Comparison of ENCODE assay signal across 9 mouse cellular contexts in the genomic region with DNA sequence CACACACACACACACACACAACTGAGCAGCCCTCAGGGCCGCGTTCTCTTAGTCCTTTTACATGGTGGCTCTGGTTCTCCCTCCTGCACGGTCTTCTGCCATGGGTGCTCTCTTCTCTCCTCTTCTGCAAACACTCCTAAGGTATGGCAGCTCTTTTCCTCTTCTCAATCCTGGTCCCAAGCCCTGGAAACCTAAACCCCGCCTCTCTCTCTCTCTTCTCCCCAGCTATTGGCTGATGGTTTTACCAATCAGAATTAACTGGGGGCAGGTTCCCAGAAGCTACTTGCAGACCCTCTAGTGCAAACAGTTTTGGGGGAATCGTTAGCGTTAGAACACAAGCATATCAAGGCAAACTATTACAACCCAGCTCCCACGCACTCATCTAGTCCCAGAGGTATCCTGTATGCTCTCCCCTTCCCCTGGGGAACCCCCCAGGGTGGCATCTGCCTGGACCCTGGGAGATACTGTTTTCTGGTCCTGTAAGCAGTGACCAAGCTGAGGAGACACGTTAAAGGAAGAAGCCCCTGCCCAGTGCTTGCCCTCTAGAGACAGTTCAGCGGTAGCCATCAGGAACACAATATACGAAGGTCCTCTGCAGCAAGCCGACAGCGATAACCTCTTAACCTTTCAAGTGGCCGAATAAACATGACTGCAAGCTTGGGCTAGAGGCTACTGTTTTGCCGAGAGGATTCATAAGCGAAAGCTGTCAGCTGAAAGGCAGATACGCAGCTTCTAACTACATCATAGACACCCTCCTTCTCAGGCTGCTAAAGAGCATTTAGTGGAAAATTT. TPM values are rescaled to one million over a fixed set of nuclear protein-coding genes. Genes with fewer than 3 reads are reported as not detected.
DNase-seq lines count a peak whose midpoint lies in the region; ATAC-seq lines count a peak whose summit lies in the region.
"Had no signal": no experiment of that assay in that cellular context is flagged by ENCODE, and none has a peak within 500 bp of the region (broad histone marks: within the 10 kb centered on the region; RNA-seq: fewer than 3 reads in every experiment).

No protein-coding gene starts in this region.

- DNase-seq in heart, embryonic 10.5 days (ENCODE audit: low spot score) = peak; percentile 71
- DNase-seq in heart, postnatal 25 days (ENCODE audit: low spot score) = no peak
- no peak for DNase-seq in spleen, postnatal 36 days (ENCODE audit: low spot score in 2 of 2)
- DNase-seq in natural killer cell, adult 2 months (ENCODE audit: low spot score in 2 of 2) = no peak
- DNase-seq: gastrocnemius, postnatal 36 days had no signal

- no peak for ATAC-seq in embryonic facial prominence, embryonic 13.5 days (ENCODE audit: insufficient number of reproducible peaks, insufficient read depth, low FRiP score, low TSS enrichment, low read depth)
- 0 out of 2 replicates have a peak, but pooled peaks have one; percentile 29 for ATAC-seq in intestine, embryonic 16.5 days
- ATAC-seq in midbrain, embryonic 15.5 days (replicated peaks) = peak; percentile 88
- ATAC-seq in megakaryocyte-erythroid progenitor cell, adult 5-6 weeks (replicated peaks; ENCODE audit: low FRiP score, low TSS enrichment, poor library complexity, severe bottlenecking) = no peak

- H3K4me2 ChIP-seq in embryonic facial prominence, embryonic 13.5 days = peak overlapping the region; percentile 58
- peak overlapping the region; percentile 42 for H3K4me2 ChIP-seq in intestine, embryonic 16.5 days (ENCODE audit: low read depth, low read length)
- peak overlapping the region; percentile 44 for H3K4me2 ChIP-seq in midbrain, embryonic 15.5 days

- peak overlapping the region; percentile 53; the same call in 1 of the 2 replicates for H3K9ac ChIP-seq in embryonic facial prominence, embryonic 13.5 days
- no peak overlapping the region for H3K9ac ChIP-seq in intestine, embryonic 16.5 days (ENCODE audit: low read depth, low read length)
- no peak overlapping the region; the same call in 1 of the 2 replicates for H3K9ac ChIP-seq in midbrain, embryonic 15.5 days

- H3K4me1 ChIP-seq in heart, embryonic 10.5 days = peaks cover 15% of the 10 kb centered on the region
- peaks cover 5% of the 10 kb centered on the region for H3K4me1 ChIP-seq in embryonic facial prominence, embryonic 13.5 days
- H3K4me1 ChIP-seq in intestine, embryonic 16.5 days (ENCODE audit: control insufficient read depth, insufficient read depth, low read length) = 0 out of 2 replicates have a peak, but pooled peaks cover 14% of the 10 kb centered on the region
- H3K4me1 ChIP-seq in midbrain, embryonic 15.5 days = 0 out of 2 replicates have a peak, but pooled peaks cover 2% of the 10 kb centered on the region

- intact Hi-C loops in heart, postnatal 25 days (cut with DNase I) = no loop called here

- WGBS in heart, embryonic 10.5 days = 13% methylated on average over 16 of the region's 16 CpGs
- 26% methylated on average over 16 of the region's 16 CpGs for WGBS in embryonic facial prominence, embryonic 13.5 days
- 14% methylated on average over 16 of the region's 16 CpGs for WGBS in intestine, embryonic 16.5 days
- 32% methylated on average over 16 of the region's 16 CpGs for WGBS in midbrain, embryonic 15.5 days

- no peaks in the 10 kb centered on the region; the same call in 1 of the 2 replicates for H3K27me3 ChIP-seq in heart, embryonic 10.5 days (ENCODE audit: insufficient read depth, poor library complexity, severe bottlenecking)
- H3K27me3 ChIP-seq in embryonic facial prominence, embryonic 13.5 days = no peaks in the 10 kb centered on the region; the same call in 1 of the 2 replicates
- H3K27me3 ChIP-seq in intestine, embryonic 16.5 days (replicated peaks; ENCODE audit: control insufficient read depth, insufficient read depth, low read length) = no peaks in the 10 kb centered on the region
- no peaks in the 10 kb centered on the region for H3K27me3 ChIP-seq in midbrain, embryonic 15.5 days (replicated peaks)

- H3K9me3 ChIP-seq in heart, embryonic 10.5 days = no peaks in the 10 kb centered on the region
- H3K9me3 ChIP-seq in embryonic facial prominence, embryonic 13.5 days = no peaks in the 10 kb centered on the region
- H3K9me3 ChIP-seq in intestine, embryonic 16.5 days (ENCODE audit: control insufficient read depth, low read length) = no peaks in the 10 kb centered on the region; the same call in 1 of the 2 replicates
- H3K9me3 ChIP-seq in midbrain, embryonic 15.5 days = no peaks in the 10 kb centered on the region

- H3K4me3 ChIP-seq in heart, embryonic 10.5 days = peak overlapping the region; percentile 52
- peak overlapping the region; percentile 25 for H3K4me3 ChIP-seq in embryonic facial prominence, embryonic 13.5 days
- H3K4me3 ChIP-seq in intestine, embryonic 16.5 days (ENCODE audit: low read length) = peak overlapping the region; percentile 20
- peak overlapping the region; percentile 12 for H3K4me3 ChIP-seq in midbrain, embryonic 15.5 days

- no peaks in the 10 kb centered on the region for H3K36me3 ChIP-seq in heart, embryonic 10.5 days
- H3K36me3 ChIP-seq in embryonic facial prominence, embryonic 13.5 days = no peaks in the 10 kb centered on the region
- H3K36me3 ChIP-seq in intestine, embryonic 16.5 days (ENCODE audit: control insufficient read depth, insufficient read depth, low read length) = no peaks in the 10 kb centered on the region
- no peaks in the 10 kb centered on the region for H3K36me3 ChIP-seq in midbrain, embryonic 15.5 days (replicated peaks)

- peak overlapping the region; percentile 42; the same call in 1 of the 2 replicates for H3K27ac ChIP-seq in heart, embryonic 10.5 days
- no peak overlapping the region for H3K27ac ChIP-seq in embryonic facial prominence, embryonic 13.5 days
- H3K27ac ChIP-seq in intestine, embryonic 16.5 days (ENCODE audit: low read length) = no peak overlapping the region
- no peak overlapping the region for H3K27ac ChIP-seq in midbrain, embryonic 15.5 days

RNA-seq across cellular contexts. Expression of gene Icosl, which starts 32.1 kb away (rescaled TPM):
- polyA plus RNA-seq in heart, embryonic 10.5 days (2016; fragmentation: Nextera tagmentation; extraction: Ambion mirVana) = 1.4 and 2.1 TPM in 2 replicates
- total RNA-seq in heart, postnatal 25 days (2021) = 1 to 10 TPM; 4.2 to 7.2 TPM
- polyA plus RNA-seq in embryonic facial prominence, embryonic 13.5 days (2015; fragmentation: Nextera tagmentation; extraction: Ambion mirVana) = 3.0 and 4.4 TPM in 2 replicates
- 5.9 and 6.7 TPM in 2 replicates for polyA plus RNA-seq in intestine, embryonic 16.5 days (2015; fragmentation: Nextera tagmentation; extraction: Ambion mirVana)
- polyA plus RNA-seq in midbrain, embryonic 15.5 days (2015; fragmentation: Nextera tagmentation; extraction: Ambion mirVana) = 0.48 and 0.84 TPM in 2 replicates
- total RNA-seq in megakaryocyte-erythroid progenitor cell, adult 5-6 weeks (2014; fragmentation: Nextera tagmentation) = 0.37 and 4.9 TPM in 2 replicates
- total RNA-seq in megakaryocyte-erythroid progenitor cell, adult 5-6 weeks (2017) = 0.57 and 1.4 TPM in 2 replicates

RNA-seq across cellular contexts. Expression of gene Aire, which starts 57.8 kb away (rescaled TPM):
- 0.18 and 0.45 TPM in 2 replicates for polyA plus RNA-seq in heart, embryonic 10.5 days (2016; fragmentation: Nextera tagmentation; extraction: Ambion mirVana)
- not detected for total RNA-seq in heart, postnatal 25 days (2021)
- 0.39 and 0.59 TPM in 2 replicates for polyA plus RNA-seq in embryonic facial prominence, embryonic 13.5 days (2015; fragmentation: Nextera tagmentation; extraction: Ambion mirVana)
- polyA plus RNA-seq in intestine, embryonic 16.5 days (2015; fragmentation: Nextera tagmentation; extraction: Ambion mirVana) = 0.16 and 0.20 TPM in 2 replicates
- polyA plus RNA-seq in midbrain, embryonic 15.5 days (2015; fragmentation: Nextera tagmentation; extraction: Ambion mirVana) = 0.06 and 0.37 TPM in 2 replicates
- total RNA-seq in megakaryocyte-erythroid progenitor cell, adult 5-6 weeks (2014; fragmentation: Nextera tagmentation) = not detected in 2 replicates
- total RNA-seq in megakaryocyte-erythroid progenitor cell, adult 5-6 weeks (2017) = not detected in 2 replicates
- total RNA-seq: gastrocnemius, postnatal 36 days had no signal

RNA-seq across cellular contexts. Expression of gene Dnmt3l, which starts 59.4 kb away (rescaled TPM):
- polyA plus RNA-seq in heart, embryonic 10.5 days (2016; fragmentation: Nextera tagmentation; extraction: Ambion mirVana) = not detected in 2 replicates
- under 1 TPM in 1 of 2 experiments, not detected in 1; 0.22 TPM for total RNA-seq in heart, postnatal 25 days (2021)
- polyA plus RNA-seq in embryonic facial prominence, embryonic 13.5 days (2015; fragmentation: Nextera tagmentation; extraction: Ambion mirVana) = 0.44 and 0.56 TPM in 2 replicates
- 0.29 and 0.33 TPM in 2 replicates for polyA plus RNA-seq in intestine, embryonic 16.5 days (2015; fragmentation: Nextera tagmentation; extraction: Ambion mirVana)
- not detected in 2 replicates for polyA plus RNA-seq in midbrain, embryonic 15.5 days (2015; fragmentation: Nextera tagmentation; extraction: Ambion mirVana)
- total RNA-seq in megakaryocyte-erythroid progenitor cell, adult 5-6 weeks (2014; fragmentation: Nextera tagmentation) = not detected in 2 replicates
- total RNA-seq in megakaryocyte-erythroid progenitor cell, adult 5-6 weeks (2017) = not detected in 2 replicates
- total RNA-seq: gastrocnemius, postnatal 36 days had no signal

Comparison
In these comparisons a context has a peak if more than half of its experiments do, and no peak if none do; other contexts are left out.
1. ATAC-seq: peak in intestine, embryonic 16.5 days (single experiment) and midbrain, embryonic 15.5 days (single experiment); none in embryonic facial prominence, embryonic 13.5 days (single experiment) and megakaryocyte-erythroid progenitor cell, adult 5-6 weeks (single experiment).
2. Peak in every context shown above with its lines, with median percentiles within 50 percentile points of each other: H3K4me3 ChIP-seq and H3K4me2 ChIP-seq.